Mouse (Mus musculus) limb, embryonic 12.5 days (tissue): ENCODE data around the gene Nr5a1. TPM values are rescaled to one million over a fixed set of nuclear protein-coding genes. Genes with fewer than 3 reads are reported as not detected.

Experiments
- ATAC-seq: fragments of 200-750 bp; cut with Nextera tagmentation; 2 replicates; pipeline ENCODE4 v1.8.0; 2017; ENCODE audit warnings: low read depth, moderate TSS enrichment; ENCODE audit not compliant: insufficient number of reproducible peaks, insufficient read depth, low FRiP score, low TSS enrichment
- H3K27ac ChIP-seq: fragments of 300-500 bp; sonication (generic); 2 replicates; pipeline ENCODE4 v1.5.1; 2016; ENCODE audit warnings: mild to moderate bottlenecking, moderate library complexity
- H3K27me3 ChIP-seq: fragments of 300-500 bp; sonication (generic); 2 replicates; pipeline ENCODE4 v1.6.1; 2016; ENCODE audit warnings: mild to moderate bottlenecking, moderate library complexity
- H3K36me3 ChIP-seq: fragments of 300-500 bp; sonication (generic); 2 replicates; pipeline ENCODE4 v1.6.1; 2016; ENCODE audit warnings: mild to moderate bottlenecking, moderate library complexity
- H3K4me1 ChIP-seq: fragments of 300-500 bp; sonication (generic); replicated peaks from 2 replicates; pipeline ENCODE4 v1.6.1; 2016
- H3K4me2 ChIP-seq: fragments of 300-500 bp; sonication (generic); 2 replicates; pipeline ENCODE4 v1.6.1; 2016; ENCODE audit warnings: mild to moderate bottlenecking, moderate library complexity
- H3K4me3 ChIP-seq: fragments of 300-500 bp; sonication (generic); replicated peaks from 2 replicates; pipeline ENCODE4 v1.5.1; 2016; ENCODE audit warnings: mild to moderate bottlenecking
- H3K9ac ChIP-seq: fragments of 300-500 bp; sonication (generic); replicated peaks from 2 replicates; pipeline ENCODE4 v1.6.1; 2016; ENCODE audit warnings: mild to moderate bottlenecking, moderate library complexity
- H3K9me3 ChIP-seq: fragments of 300-500 bp; sonication (generic); 2 replicates; pipeline ENCODE4 v1.6.1; 2016; ENCODE audit warnings: mild to moderate bottlenecking, moderate library complexity
- WGBS: fragments of 180-500 bp; shearing (Covaris S2); methylation state at CpG from one replicate; pipeline ENCODE4 v1.1.7; 2016; 5-methylcytosine and 5-hydroxymethylcytosine counted together
- polyA plus RNA-seq: library from polyadenylated mRNA; unstranded; fragments of >200 nt; fragmentation: Nextera tagmentation; extraction: Ambion mirVana; gene quantifications from 2 replicates; pipeline ENCODE4 v1.2.1, GENCODE M21; 2016

Nr5a1 gene
- polyA plus RNA-seq, 1 experiment from 2014 or later = 0.14 TPM

GRCm38 (mm10) chr2:38700177-38700576, 14.2 kb downstream of the Nr5a1 start:
- peaks cover 88% of the 10 kb centered on the region for H3K27me3 ChIP-seq
- H3K4me1 ChIP-seq = no peaks in the 10 kb centered on the region
- H3K9me3 ChIP-seq = no peaks in the 10 kb centered on the region
- H3K27ac ChIP-seq = no peak overlapping the region
- no peak for ATAC-seq
- no peak overlapping the region for H3K4me2 ChIP-seq
- H3K4me3 ChIP-seq = no peak overlapping the region
- H3K36me3 ChIP-seq = no peaks in the 10 kb centered on the region
- no peak overlapping the region for H3K9ac ChIP-seq
- 59% methylated on average over 5 of the region's 5 CpGs for WGBS

- no peak overlapping the region for H3K4me3 ChIP-seq
- no peak overlapping the region for H3K27ac ChIP-seq
- no peak for ATAC-seq
- peaks cover 81% of the 10 kb centered on the region for H3K27me3 ChIP-seq
- no peaks in the 10 kb centered on the region for H3K36me3 ChIP-seq
- WGBS = 88% methylated on average over 5 of the region's 5 CpGs
- no peak overlapping the region for H3K9ac ChIP-seq
- no peak overlapping the region for H3K4me2 ChIP-seq
- H3K4me1 ChIP-seq = no peaks in the 10 kb centered on the region
- no peaks in the 10 kb centered on the region for H3K9me3 ChIP-seq
Measured at GRCm38 (mm10) chr2:38698623-38699022, 15.7 kb downstream of the Nr5a1 start.

- Histone ChIP-seq H3K36me3 (no peaks in the 10 kb centered on the region), H3K4me1 (no peaks in the 10 kb centered on the region), H3K9me3 (no peaks in the 10 kb centered on the region), H3K27me3 (peaks cover 71% of the 10 kb centered on the region), H3K4me2 (no peak overlapping the region), H3K4me3 (no peak overlapping the region), H3K9ac (no peak overlapping the region), H3K27ac (no peak overlapping the region)
- ATAC-seq = no peak
- WGBS = 60% methylated on average over 27 of the region's 27 CpGs
Measured at GRCm38 (mm10) chr2:38697128-38698120, 16.9 kb downstream of the Nr5a1 start.

- peaks cover 63% of the 10 kb centered on the region for H3K27me3 ChIP-seq
- no peak overlapping the region for H3K4me3 ChIP-seq
- WGBS = 58% methylated on average over 9 of the region's 9 CpGs
- H3K27ac ChIP-seq = no peak overlapping the region
- no peaks in the 10 kb centered on the region for H3K4me1 ChIP-seq
- no peaks in the 10 kb centered on the region for H3K9me3 ChIP-seq
- no peak overlapping the region for H3K9ac ChIP-seq
- ATAC-seq = no peak
- H3K4me2 ChIP-seq = no peak overlapping the region
- H3K36me3 ChIP-seq = no peaks in the 10 kb centered on the region
Measured at GRCm38 (mm10) chr2:38695770-38696169, 18.6 kb downstream of the Nr5a1 start.

GRCm38 (mm10) chr2:38691542-38691941, 22.8 kb downstream of the Nr5a1 start:
- Histone ChIP-seq H3K9me3 (no peaks in the 10 kb centered on the region), H3K36me3 (no peaks in the 10 kb centered on the region), H3K4me3 (no peak overlapping the region), H3K9ac (no peak overlapping the region), H3K27me3 (peaks cover 48% of the 10 kb centered on the region), H3K27ac (no peak overlapping the region), H3K4me1 (peaks cover 16% of the 10 kb centered on the region), H3K4me2 (no peak overlapping the region)
- ATAC-seq = no peak
- WGBS = 12% methylated on average over 8 of the region's 8 CpGs

GRCm38 (mm10) chr2:38689881-38690280, 24.5 kb downstream of the Nr5a1 start:
- no peak overlapping the region for H3K9ac ChIP-seq
- H3K36me3 ChIP-seq = no peaks in the 10 kb centered on the region
- no peaks in the 10 kb centered on the region for H3K9me3 ChIP-seq
- 74% methylated on average over 1 of the region's 1 CpGs for WGBS
- peaks cover 16% of the 10 kb centered on the region for H3K4me1 ChIP-seq
- no peak overlapping the region for H3K4me3 ChIP-seq
- H3K27me3 ChIP-seq = peaks cover 33% of the 10 kb centered on the region
- H3K27ac ChIP-seq = no peak overlapping the region
- ATAC-seq = no peak
- no peak overlapping the region for H3K4me2 ChIP-seq

- WGBS = 3% methylated on average over 29 of the region's 29 CpGs
- peak; percentile 54; the same call in 1 of the 2 replicates for ATAC-seq
- no peak overlapping the region for H3K27ac ChIP-seq
Measured at GRCm38 (mm10) chr2:38688791-38689520, 25.4 kb downstream of the Nr5a1 start.

GRCm38 (mm10) chr2:38685746-38686145, 28.6 kb downstream of the Nr5a1 start:
- no peak overlapping the region for H3K4me2 ChIP-seq
- 60% methylated on average over 3 of the region's 3 CpGs for whole genome bisulfite sequencing
- no peaks in the 10 kb centered on the region for H3K9me3 ChIP-seq
- peaks cover 16% of the 10 kb centered on the region for H3K4me1 ChIP-seq
- ATAC-seq = no peak
- no peaks in the 10 kb centered on the region for H3K36me3 ChIP-seq
- peaks cover 19% of the 10 kb centered on the region for H3K27me3 ChIP-seq
- H3K4me3 ChIP-seq = no peak overlapping the region
- no peak overlapping the region for H3K9ac ChIP-seq
- H3K27ac ChIP-seq = no peak overlapping the region

More at GRCm38 (mm10) chr2:38688791-38689520, 25.4 kb downstream of the Nr5a1 start:
- peak overlapping the region; percentile 56; the same call in 1 of the 2 replicates for H3K9ac ChIP-seq
- no peaks in the 10 kb centered on the region for H3K9me3 ChIP-seq
- peaks cover 16% of the 10 kb centered on the region for H3K4me1 ChIP-seq
- H3K4me3 ChIP-seq = peak overlapping the region; percentile 41
- H3K36me3 ChIP-seq = no peaks in the 10 kb centered on the region
- peak overlapping the region; percentile 68 for H3K4me2 ChIP-seq
- H3K27me3 ChIP-seq = peaks cover 28% of the 10 kb centered on the region

- Histone ChIP-seq H3K9me3 (no peaks in the 10 kb centered on the region), H3K27ac (no peak overlapping the region), H3K27me3 (peaks cover 10% of the 10 kb centered on the region; the same call in 1 of the 2 replicates), H3K4me3 (no peak overlapping the region), H3K4me2 (no peak overlapping the region), H3K9ac (no peak overlapping the region), H3K4me1 (no peaks in the 10 kb centered on the region), H3K36me3 (no peaks in the 10 kb centered on the region)
- ATAC-seq = no peak
- WGBS = 69% methylated on average over 5 of the region's 5 CpGs
Measured at GRCm38 (mm10) chr2:38683083-38683482, 31.3 kb downstream of the Nr5a1 start.

GRCm38 (mm10) chr2:38682209-38682608, 32.1 kb downstream of the Nr5a1 start:
- ATAC-seq = no peak
- Histone ChIP-seq H3K9me3 (no peaks in the 10 kb centered on the region), H3K4me2 (no peak overlapping the region), H3K36me3 (no peaks in the 10 kb centered on the region), H3K4me1 (no peaks in the 10 kb centered on the region), H3K4me3 (no peak overlapping the region), H3K27me3 (peaks cover 9% of the 10 kb centered on the region; the same call in 1 of the 2 replicates), H3K27ac (no peak overlapping the region), H3K9ac (no peak overlapping the region)
- 85% methylated on average over 5 of the region's 5 CpGs for WGBS

GRCm38 (mm10) chr2:38678947-38679346, 35.4 kb downstream of the Nr5a1 start:
- ATAC-seq = no peak
- H3K27ac ChIP-seq = no peak overlapping the region
- peaks cover 10% of the 10 kb centered on the region; the same call in 1 of the 2 replicates for H3K27me3 ChIP-seq

More at GRCm38 (mm10) chr2:38678947-38679346, 35.4 kb downstream of the Nr5a1 start:
- Histone ChIP-seq H3K9ac (no peak overlapping the region), H3K4me3 (no peak overlapping the region), H3K36me3 (no peaks in the 10 kb centered on the region), H3K4me1 (no peaks in the 10 kb centered on the region), H3K4me2 (no peak overlapping the region), H3K9me3 (no peaks in the 10 kb centered on the region)
